Mouse (Mus musculus) megakaryocyte, embryonic 14.5 days (primary cell): ENCODE data around the gene Vps37b. TPM values are rescaled to one million over a fixed set of nuclear protein-coding genes. Genes with fewer than 3 reads are reported as not detected.

Experiments used
- H3K27me3 ChIP-seq: replicated peaks from 2 replicates; pipeline ENCODE3; 2012; ENCODE audit warnings: inconsistent platforms
- H3K36me3 ChIP-seq: replicated peaks from 2 replicates; pipeline ENCODE3; 2012; ENCODE audit warnings: low read length, inconsistent platforms, mixed read lengths
- H3K4me1 ChIP-seq: 2 replicates; pipeline ENCODE4 v1.6.1; 2012; ENCODE audit warnings: inconsistent platforms
- H3K4me3 ChIP-seq: replicated peaks from 2 replicates; pipeline ENCODE3; 2012; ENCODE audit warnings: moderate library complexity, mild to moderate bottlenecking, inconsistent platforms
- H3K9me3 ChIP-seq: 2 replicates; pipeline ENCODE4 v1.6.1; 2012; ENCODE audit warnings: inconsistent platforms
- FLI1 ChIP-seq: IDR thresholded peaks from 2 replicates; pipeline ENCODE4 v1.6.1; 2012; ENCODE audit warnings: low read length, inconsistent platforms, mixed read lengths
- GATA1 ChIP-seq: IDR thresholded peaks from 3 replicates; pipeline ENCODE4 v1.6.1; 2012; ENCODE audit warnings: mixed read lengths, low read length, inconsistent platforms, borderline replicate concordance
- polyA plus RNA-seq: library from polyadenylated mRNA; stranded (reverse); fragments of >175 nt; gene quantifications from 2 replicates; pipeline ENCODE4 v1.2.3, GENCODE M21; 2012; ENCODE audit warnings: low replicate concordance; ENCODE audit not compliant: insufficient read depth

Gene Vps37b
- 437 and 1,468 TPM in 2 replicates for polyA plus RNA-seq

GRCm38 (mm10) chr5:124032001-124032508, at the start of gene Vps37b:
Gene Vps37b (minus strand): TSS chr5:124032270.
- TF ChIP-seq GATA1, result no peak
- TF ChIP-seq FLI1, result peak; percentile 45; the same call in 1 of the 2 replicates
- Histone ChIP-seq H3K9me3 (no peaks in the 10 kb centered on the region), H3K4me3 (peak within 1 kb of the TSS; percentile 99), H3K36me3 (peaks cover 36% of the 10 kb centered on the region), H3K4me1 (peaks cover 80% of the 10 kb centered on the region), H3K27me3 (no peaks in the 10 kb centered on the region)

DNA sequence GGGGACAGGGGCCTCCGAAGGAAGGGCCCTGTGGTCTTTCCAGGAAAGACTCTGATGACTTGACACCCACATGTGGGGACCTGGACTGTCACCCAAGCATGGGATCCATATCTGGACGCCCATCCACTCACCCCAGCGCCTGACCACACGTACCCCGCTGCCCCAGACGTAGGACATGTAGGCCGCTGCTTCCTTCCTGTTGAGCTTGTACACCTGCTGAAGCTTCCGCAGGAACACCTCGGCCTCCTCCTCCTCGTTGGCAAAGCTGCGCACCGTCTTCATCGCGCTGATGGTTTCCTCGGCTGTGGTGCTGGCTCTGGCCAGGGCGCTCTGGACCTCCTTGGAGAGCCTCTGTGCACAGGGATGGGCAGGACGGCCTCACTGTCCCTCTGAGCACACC, 47.8 kb upstream of the Vps37b start:
- H3K4me1 ChIP-seq, result peaks cover 100% of the 10 kb centered on the region
- no peaks in the 10 kb centered on the region for H3K27me3 ChIP-seq
- no peaks in the 10 kb centered on the region for H3K9me3 ChIP-seq
- H3K36me3 ChIP-seq, result peaks cover 55% of the 10 kb centered on the region
- peak overlapping the region; percentile 74 for H3K4me3 ChIP-seq
- TF ChIP-seq GATA1, result no peak
- TF ChIP-seq FLI1, result no peak

GRCm38 (mm10) chr5:124078794-124079416, 46.8 kb upstream of the Vps37b start:
- TF ChIP-seq FLI1 (no peak), GATA1 (no peak)

DNA sequence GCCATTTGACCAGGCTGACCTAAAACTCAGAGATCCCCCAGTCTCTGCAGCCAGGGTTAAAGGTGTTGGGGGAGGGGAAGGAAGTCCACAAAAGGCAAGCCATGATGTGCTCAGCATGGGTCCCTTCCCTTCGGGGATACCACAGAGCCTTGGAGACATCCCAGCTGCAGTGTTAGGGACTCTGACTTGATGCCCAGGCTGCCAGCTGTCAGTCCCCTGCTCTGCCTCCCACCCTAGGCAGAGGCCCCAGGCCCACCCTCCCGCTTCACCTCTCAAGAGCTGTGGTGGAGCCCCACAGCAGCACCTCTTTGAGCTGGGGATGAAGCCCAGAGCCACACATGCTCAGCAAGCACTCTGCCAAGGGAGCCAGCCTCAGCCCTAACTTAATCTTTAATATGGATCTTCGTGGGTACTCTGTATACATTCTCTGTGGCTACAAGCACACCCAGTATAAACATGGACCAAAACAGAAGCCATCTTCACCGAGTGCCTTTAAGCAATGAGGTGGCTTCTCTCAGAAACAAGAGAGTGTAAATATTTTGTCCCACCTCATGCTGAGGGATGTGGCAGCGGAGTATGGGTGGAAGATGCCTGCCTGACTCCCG, 45.9 kb upstream of the Vps37b start:
- Histone ChIP-seq H3K36me3 (peaks cover 55% of the 10 kb centered on the region), H3K4me3 (peak overlapping the region; percentile 0), H3K9me3 (no peaks in the 10 kb centered on the region), H3K27me3 (no peaks in the 10 kb centered on the region), H3K4me1 (peaks cover 100% of the 10 kb centered on the region)
- TF ChIP-seq FLI1 (no peak), GATA1 (no peak)

More at GRCm38 (mm10) chr5:124078794-124079416, 46.8 kb upstream of the Vps37b start:
- Histone ChIP-seq H3K36me3 (peaks cover 55% of the 10 kb centered on the region), H3K4me3 (no peak overlapping the region), H3K27me3 (no peaks in the 10 kb centered on the region), H3K9me3 (no peaks in the 10 kb centered on the region), H3K4me1 (peaks cover 100% of the 10 kb centered on the region)

DNA sequence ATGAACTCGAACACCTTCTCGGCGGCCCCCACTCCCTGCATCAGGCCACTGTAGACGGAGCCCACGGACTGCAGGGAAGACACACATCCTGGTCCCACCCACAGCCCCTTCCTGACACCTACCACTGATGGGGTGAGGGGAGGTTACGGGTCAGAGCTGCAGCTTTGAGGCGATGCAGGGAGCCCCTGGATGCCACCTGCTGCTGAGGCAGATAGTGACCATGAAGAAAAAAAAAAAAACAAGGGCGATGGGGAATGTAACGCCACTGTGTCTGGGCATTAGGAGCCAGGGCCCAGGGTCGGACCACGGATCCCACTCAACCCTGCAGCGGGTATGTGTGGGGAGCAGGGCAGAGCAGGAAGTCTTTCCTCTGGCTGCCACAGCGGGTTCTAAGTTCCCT, 45.2 kb upstream of the Vps37b start:
- Histone ChIP-seq H3K36me3 (peaks cover 53% of the 10 kb centered on the region), H3K4me3 (no peak overlapping the region), H3K27me3 (no peaks in the 10 kb centered on the region), H3K9me3 (no peaks in the 10 kb centered on the region), H3K4me1 (peaks cover 97% of the 10 kb centered on the region)
- no peak for TF ChIP-seq FLI1
- TF ChIP-seq GATA1, result no peak

DNA sequence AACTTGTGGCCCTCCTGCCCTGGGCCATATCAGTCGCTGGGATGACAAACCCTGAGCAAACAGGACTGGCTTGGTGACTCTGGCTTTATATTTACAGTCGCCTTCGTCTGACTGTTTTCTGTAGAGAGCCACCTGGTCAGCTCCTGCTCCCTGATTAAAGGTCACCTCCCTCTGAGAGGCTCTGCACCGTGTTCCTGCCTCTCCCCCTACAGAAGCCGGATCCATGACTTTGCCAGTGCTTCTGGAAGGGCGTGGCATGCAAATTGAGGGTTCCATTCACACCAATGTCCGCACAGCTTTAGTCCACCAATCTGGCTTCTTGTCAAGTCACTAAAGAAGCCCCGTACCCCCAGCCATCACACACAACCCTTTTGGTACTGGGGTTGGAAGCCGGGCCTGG, 44.5 kb upstream of the Vps37b start:
- Histone ChIP-seq H3K36me3 (peaks cover 55% of the 10 kb centered on the region), H3K27me3 (no peaks in the 10 kb centered on the region), H3K4me1 (peaks cover 97% of the 10 kb centered on the region), H3K4me3 (no peak overlapping the region), H3K9me3 (no peaks in the 10 kb centered on the region)
- TF ChIP-seq FLI1 (no peak), GATA1 (no peak)

DNA sequence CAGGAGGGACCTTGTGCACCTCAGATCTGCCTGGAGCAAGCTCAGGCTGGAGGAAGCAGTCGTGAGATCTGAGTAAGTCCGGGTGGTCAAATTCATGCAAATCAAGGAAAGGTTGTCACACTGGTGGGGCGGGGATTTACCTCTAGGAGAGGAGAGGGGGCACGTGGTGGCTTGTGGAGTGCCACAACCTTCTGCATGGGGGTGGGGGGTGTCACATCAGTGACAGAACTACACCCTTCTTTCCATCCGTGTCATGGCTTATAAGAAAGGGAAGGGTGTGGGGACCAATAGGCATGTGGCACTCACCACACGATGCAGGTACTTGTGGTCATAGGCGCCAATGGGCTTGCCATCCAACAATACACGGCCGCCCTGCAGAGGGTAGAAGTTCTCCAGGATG, 43.6 kb upstream of the Vps37b start:
- H3K4me3 ChIP-seq, result peak overlapping the region; percentile 65
- no peaks in the 10 kb centered on the region for H3K9me3 ChIP-seq
- no peaks in the 10 kb centered on the region for H3K27me3 ChIP-seq
- H3K36me3 ChIP-seq, result peaks cover 53% of the 10 kb centered on the region
- H3K4me1 ChIP-seq, result peaks cover 97% of the 10 kb centered on the region
- TF ChIP-seq FLI1, result no peak
- TF ChIP-seq GATA1, result no peak

GRCm38 (mm10) chr5:124074845-124075307, 42.8 kb upstream of the Vps37b start:
- Histone ChIP-seq H3K27me3 (no peaks in the 10 kb centered on the region), H3K4me1 (peaks cover 96% of the 10 kb centered on the region), H3K9me3 (no peaks in the 10 kb centered on the region), H3K4me3 (peak overlapping the region; percentile 82), H3K36me3 (peaks cover 55% of the 10 kb centered on the region)
- TF ChIP-seq FLI1, result no peak
- TF ChIP-seq GATA1, result no peak

DNA sequence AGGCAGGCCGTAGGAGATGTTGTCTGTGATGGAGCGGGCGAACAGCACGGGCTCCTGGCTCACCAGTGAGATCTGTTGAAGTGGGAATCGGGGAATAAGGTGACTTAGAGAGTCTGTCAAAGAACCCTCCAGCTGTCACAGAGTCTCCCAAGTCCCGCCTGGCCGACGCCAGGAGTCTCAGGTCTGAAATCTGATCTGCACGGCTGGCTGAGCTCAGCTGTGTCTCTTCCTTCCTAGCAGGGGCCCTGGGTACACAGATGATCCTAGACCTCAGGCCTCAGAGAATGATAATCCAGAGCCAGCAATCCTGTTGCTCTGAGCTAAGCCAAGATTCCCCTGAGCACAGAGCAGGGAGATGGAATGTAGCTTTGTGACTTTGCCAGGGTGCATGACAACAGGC, 41.6 kb upstream of the Vps37b start:
- Histone ChIP-seq H3K4me3 (peak overlapping the region; percentile 46), H3K36me3 (peaks cover 52% of the 10 kb centered on the region), H3K9me3 (no peaks in the 10 kb centered on the region), H3K27me3 (no peaks in the 10 kb centered on the region), H3K4me1 (peaks cover 84% of the 10 kb centered on the region)
- TF ChIP-seq FLI1 (no peak), GATA1 (no peak)

GRCm38 (mm10) chr5:124069657-124070056, 37.6 kb upstream of the Vps37b start:
- Histone ChIP-seq H3K36me3 (peaks cover 48% of the 10 kb centered on the region), H3K4me3 (no peak overlapping the region), H3K27me3 (no peaks in the 10 kb centered on the region), H3K9me3 (no peaks in the 10 kb centered on the region), H3K4me1 (peaks cover 50% of the 10 kb centered on the region)
- TF ChIP-seq FLI1 (no peak), GATA1 (no peak)
